Mouse (Mus musculus): ENCODE data around the gene Sgsh.

DNA sequence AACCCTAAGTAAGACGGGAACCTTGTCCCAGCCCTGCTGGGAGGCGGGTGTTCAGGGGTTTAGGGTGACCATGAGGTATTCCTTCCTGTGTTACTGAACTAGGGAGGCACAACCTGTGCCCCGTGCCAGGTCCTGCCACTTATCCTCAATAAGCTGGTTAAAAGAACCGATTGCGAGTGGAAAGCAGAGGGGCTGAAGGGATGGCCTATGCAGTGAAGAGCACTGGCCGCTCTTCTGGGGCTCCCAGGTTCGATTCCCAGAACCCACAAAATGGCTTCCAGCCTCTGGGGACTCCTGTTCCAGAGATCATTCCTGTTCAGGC lies 38.1 kb upstream of the Sgsh start:
- TF ChIP-seq POLR2A (IDR thresholded peaks at IDR 0.05; ENCODE audit: borderline replicate concordance, low read depth, low read length) (no peak), CTCF (IDR thresholded peaks at IDR 0.05; ENCODE audit: low read depth, low read length) (no peak)

Data from bone marrow macrophage, adult 2 months (primary cell).